Mouse (Mus musculus): ENCODE measurements around the gene Pink1.
"Not testable (repeated sequence)": the region's sequence is repeated elsewhere in the genome, so short reads cannot be mapped to it uniquely, and the experiment has no call there.

The Pink1 gene

DNA sequence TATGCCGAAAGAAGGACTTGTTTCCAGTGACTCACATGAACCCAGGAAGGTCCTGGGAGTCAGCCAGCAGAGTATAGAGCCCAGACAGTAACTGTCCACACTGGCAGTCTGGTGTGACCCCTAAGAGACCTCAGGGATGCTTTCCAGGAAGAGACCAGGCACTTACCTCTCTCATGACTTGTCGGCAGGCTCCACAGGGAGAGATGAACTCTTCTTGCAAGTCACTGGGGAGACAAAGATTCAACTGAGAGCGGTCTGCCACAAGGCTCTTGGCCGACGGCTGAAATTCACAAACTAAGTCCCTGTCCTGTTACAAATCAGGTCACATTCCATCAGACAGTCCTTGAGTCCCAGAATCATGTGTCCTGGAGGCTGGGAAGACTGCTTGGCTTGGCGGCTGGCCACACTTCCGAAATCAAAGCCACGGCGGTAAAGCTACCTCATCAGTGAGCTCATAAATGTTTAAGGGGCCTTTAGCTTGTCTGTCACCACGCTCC is 17.3 kb upstream of the Pink1 start:
- peak; percentile 36; the same call in 1 of the 2 replicates for ATAC-seq (ENCODE audit: insufficient number of reproducible peaks, low FRiP score, low TSS enrichment)

- no peak for ATAC-seq (ENCODE audit: insufficient number of reproducible peaks, low FRiP score, low TSS enrichment)
Observed at GRCm38 (mm10) chr4:138342778-138343177, 16.7 kb upstream of the Pink1 start.

DNA sequence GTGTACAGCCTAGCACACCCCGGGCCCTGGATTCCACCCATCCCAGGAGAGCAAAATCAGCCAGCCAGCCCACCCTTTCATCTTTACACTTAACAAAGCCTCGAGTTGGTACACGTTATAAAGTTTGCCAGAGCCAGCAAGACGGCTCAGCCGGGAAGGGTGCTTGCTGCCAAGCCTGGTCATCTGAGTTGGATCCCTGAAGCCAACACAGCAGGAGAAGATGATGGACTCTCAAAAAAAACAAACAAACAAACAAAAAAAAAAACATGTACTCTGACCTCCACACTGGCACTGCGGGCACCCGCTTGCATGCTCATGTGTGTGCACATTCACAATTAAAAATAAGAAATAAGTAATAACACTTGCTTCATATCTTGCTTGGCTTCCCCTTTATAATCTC is 15.9 kb upstream of the Pink1 start:
- ATAC-seq (ENCODE audit: insufficient number of reproducible peaks, low FRiP score, low TSS enrichment): no peak

DNA sequence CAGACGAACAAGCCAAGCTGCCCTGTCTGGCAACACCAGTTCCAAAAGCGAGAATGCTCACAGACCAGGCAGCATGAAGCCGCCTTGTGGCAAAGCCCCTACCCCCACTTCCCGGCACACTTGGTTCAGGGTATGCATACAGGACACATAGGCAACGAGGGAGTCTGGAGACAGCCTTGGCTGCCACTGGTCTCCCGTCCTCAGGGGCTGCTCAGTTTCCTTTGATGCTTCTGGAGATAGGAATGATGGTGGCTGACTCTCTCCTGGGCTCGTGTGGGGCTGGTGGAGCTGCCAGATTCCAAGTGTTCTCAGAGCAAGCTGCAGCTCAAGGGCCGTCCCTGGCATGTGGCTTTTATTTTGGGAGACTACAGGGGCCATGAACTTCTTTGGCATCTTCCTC is 15.3 kb upstream of the Pink1 start:
- ATAC-seq (ENCODE audit: insufficient number of reproducible peaks, low FRiP score, low TSS enrichment): no peak

GRCm38 (mm10) chr4:138339963-138340362 is 13.9 kb upstream of the Pink1 start:
- no peak for ATAC-seq (ENCODE audit: insufficient number of reproducible peaks, low FRiP score, low TSS enrichment)

GRCm38 (mm10) chr4:138337341-138337740 is 11.2 kb upstream of the Pink1 start:
- ATAC-seq (ENCODE audit: insufficient number of reproducible peaks, low FRiP score, low TSS enrichment): no peak

DNA sequence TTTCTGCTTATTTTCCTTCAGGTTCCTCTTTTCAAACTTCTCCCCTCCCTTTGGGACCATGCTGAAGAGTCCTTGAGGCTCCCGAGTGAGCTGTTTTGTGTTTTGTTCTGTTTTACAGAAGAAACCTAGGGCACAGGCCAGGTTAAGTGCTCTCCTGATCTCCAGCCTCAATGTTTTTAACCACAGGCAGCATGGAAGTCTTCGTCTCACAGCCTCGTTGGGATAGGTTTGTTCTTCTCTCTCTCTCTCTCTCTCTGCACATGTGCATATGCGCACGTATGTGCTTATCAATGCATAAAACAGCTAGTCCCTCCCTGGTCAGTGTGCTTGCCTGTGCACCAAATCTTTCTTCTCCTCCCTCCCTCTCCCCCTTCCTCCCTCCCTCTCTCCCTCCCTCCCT is 10.8 kb upstream of the Pink1 start:
- no peak for ATAC-seq (ENCODE audit: insufficient number of reproducible peaks, low FRiP score, low TSS enrichment)

DNA sequence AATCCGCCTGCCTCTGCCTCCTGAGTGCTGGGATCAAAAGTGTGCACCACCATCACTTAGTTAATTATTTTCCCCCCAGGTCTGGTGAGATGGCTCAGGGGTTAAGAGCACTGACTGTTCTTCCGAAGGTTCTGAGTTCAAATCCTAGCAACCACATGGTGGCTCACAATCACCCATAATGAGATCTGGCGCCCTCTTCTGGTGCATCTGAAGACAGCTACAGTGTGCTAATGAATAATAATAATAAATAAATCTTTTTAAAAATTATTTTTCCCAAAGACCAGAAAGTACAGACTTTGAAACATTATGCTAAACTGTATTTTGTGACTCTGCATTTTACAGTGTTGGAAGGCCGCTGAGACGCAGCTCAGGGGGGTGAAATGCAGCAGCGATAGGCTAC is 9.5 kb upstream of the Pink1 start:
- ATAC-seq (ENCODE audit: insufficient number of reproducible peaks, low FRiP score, low TSS enrichment): no peak

GRCm38 (mm10) chr4:138335036-138335435 is 8.9 kb upstream of the Pink1 start:
- ATAC-seq (ENCODE audit: insufficient number of reproducible peaks, low FRiP score, low TSS enrichment): no peak

DNA sequence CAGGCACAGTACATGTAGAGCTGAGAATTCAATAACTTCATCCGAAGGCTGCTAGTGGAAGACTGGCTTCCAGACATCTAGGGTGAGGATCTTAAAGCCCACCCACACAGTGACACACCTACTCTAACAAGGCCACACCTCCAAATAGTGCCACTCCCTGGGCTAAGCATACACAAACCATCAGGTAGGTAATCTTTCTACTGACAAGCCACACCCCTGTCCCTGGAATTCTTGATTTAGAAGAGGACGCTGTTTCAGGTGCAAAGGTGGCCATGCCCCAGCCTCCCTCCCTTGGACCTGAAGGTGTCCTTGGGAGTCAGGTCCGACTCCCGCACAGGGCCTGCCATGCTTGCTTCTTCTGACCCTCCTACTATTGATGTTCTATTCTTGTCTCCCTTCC is 7.0 kb upstream of the Pink1 start:
- no peak for ATAC-seq (ENCODE audit: insufficient number of reproducible peaks, low FRiP score, low TSS enrichment)

GRCm38 (mm10) chr4:138331647-138332046 is 5.5 kb upstream of the Pink1 start:
- peak; percentile 56; the same call in 1 of the 2 replicates for ATAC-seq (ENCODE audit: insufficient number of reproducible peaks, low FRiP score, low TSS enrichment)

DNA sequence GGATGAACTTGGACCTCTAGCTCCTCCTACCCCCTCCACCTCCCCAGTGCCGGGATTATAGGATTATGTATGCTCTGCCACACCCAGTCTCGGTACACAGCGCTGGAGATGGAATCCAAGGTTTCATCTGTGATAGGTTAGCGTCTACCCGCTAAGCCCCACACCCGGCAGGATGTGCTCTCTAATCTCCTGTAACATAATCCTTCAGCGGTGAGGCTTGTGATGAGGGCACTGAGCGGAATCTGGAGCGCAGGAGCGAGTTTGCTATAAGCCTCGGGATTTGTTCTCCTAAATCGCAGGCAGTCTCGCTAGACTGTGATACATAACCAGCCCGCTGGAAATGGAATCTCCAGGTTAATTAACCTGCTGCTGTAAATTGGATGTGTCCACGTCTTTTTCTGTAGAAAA is 4.2 kb upstream of the Pink1 start:
- ATAC-seq (ENCODE audit: insufficient number of reproducible peaks, low FRiP score, low TSS enrichment): no peak

DNA sequence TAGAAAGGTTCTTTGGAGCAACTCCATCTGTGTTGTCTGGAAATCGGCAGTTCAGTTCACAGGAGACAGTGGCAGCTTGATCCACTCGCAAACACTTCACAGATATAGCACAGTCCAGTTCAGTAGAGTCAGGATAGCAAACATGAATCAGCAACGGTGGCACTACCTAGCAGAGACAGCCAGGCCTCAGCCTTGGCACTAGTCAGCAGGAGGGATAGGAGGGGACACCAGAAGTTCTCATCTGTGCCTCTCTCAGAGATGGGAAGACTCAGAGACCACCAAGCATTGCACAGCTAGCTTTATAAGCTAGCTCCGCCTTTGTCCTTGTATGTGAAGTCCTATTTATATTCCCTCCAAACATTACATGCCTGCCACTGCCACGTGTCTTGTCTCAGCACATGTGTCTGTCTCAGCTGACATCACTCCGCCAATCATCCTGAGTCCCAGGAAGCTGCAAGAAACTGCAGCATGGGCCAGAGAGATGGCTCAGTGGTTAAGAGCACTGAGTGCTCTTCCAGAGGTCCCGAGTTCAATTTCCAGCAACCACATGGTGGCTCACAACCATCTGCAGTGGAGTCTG is 1.9 kb upstream of the Pink1 start:
- no peak for ATAC-seq (ENCODE audit: insufficient number of reproducible peaks, low FRiP score, low TSS enrichment)

- not testable (repeated sequence) for ATAC-seq (ENCODE audit: insufficient number of reproducible peaks, low FRiP score, low TSS enrichment)
Observed at GRCm38 (mm10) chr4:138327155-138327554, 1.0 kb upstream of the Pink1 start.

- peak; percentile 87 for ATAC-seq (ENCODE audit: insufficient number of reproducible peaks, low FRiP score, low TSS enrichment)
Observed at GRCm38 (mm10) chr4:138325466-138326076, 536 bp downstream of the Pink1 start.

DNA sequence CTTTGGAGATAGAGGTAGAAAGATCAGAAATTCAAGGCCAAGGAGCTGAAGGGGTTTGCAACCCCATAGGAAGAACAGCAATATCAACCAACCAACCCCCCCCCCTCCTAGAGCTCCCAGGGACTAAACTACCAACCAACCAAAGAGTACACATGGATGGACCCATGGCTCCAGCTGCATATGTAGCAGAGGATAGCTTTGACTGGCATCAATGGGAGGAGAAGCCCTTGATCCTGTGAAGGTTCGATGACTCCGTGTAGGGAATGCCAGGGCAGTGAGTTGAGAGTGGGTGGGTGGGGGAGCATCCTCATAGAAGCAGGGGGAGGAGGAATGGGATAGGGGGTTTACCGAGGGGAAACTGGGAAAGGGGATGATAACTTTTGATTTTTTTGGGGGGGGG is 1.7 kb downstream of the Pink1 start:
- no peak for ATAC-seq (ENCODE audit: insufficient number of reproducible peaks, low FRiP score, low TSS enrichment)

DNA sequence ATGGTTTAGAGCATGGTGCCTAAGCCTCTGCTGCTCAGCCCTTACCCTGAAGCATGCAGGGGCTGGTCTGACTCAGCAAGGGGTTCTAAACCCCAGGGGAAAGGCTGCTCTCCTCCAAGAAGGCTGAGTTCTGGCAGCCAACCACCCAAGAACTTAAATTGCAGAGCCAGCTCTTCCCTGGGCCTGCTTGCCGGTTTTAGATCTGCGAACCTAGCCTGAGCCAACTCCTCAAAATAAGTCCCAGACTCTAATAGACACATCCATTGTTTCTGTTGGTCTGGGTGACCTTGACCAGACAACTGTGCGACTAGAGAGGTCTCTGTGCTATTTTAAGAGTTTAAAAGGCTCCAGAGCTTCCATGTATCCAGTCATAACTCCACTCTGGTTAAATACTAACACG is 2.4 kb downstream of the Pink1 start:
- ATAC-seq (ENCODE audit: insufficient number of reproducible peaks, low FRiP score, low TSS enrichment): no peak

- ATAC-seq (ENCODE audit: insufficient number of reproducible peaks, low FRiP score, low TSS enrichment): no peak
Observed at GRCm38 (mm10) chr4:138322692-138323091, 3.4 kb downstream of the Pink1 start.

GRCm38 (mm10) chr4:138321488-138321887 is 4.6 kb downstream of the Pink1 start:
- no peak for ATAC-seq (ENCODE audit: insufficient number of reproducible peaks, low FRiP score, low TSS enrichment)

GRCm38 (mm10) chr4:138320711-138321110 is 5.4 kb downstream of the Pink1 start:
- no peak for ATAC-seq (ENCODE audit: insufficient number of reproducible peaks, low FRiP score, low TSS enrichment)

DNA sequence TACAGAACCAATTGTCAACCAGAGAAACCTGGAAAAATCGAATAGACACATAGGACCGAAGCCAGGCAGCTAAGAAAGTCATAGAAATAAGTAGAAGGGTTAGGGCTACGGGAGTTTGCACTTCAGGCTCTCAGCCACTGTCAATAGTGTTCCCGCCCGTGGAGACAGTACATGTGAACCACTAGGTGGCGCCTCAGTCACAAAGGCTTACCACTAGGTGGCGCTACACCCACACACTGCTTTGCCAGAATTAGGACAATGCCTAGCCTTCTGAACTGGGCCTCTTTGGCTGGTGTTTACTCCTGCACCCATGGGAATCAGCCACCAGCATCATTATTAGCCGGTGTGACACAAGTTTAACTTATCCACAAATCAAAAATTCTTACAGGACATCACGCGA is 6.6 kb downstream of the Pink1 start:
- ATAC-seq (ENCODE audit: insufficient number of reproducible peaks, low FRiP score, low TSS enrichment): 0 out of 2 replicates have a peak, but pooled peaks have one; percentile 21

Measured in cerebellum, adult (tissue).